Mouse (Mus musculus) liver, postnatal 0 days (tissue): ENCODE measurements at regions not wholly inside any gene's neighbourhood (a gene's known extent, or its start where the extent isn't known, plus 50 kb on each side); places are given as distances from the start of the nearest gene placed in this dataset.

Experiments
- ATAC-seq: fragments of 200-750 bp; cut with Nextera tagmentation; 2 replicates; pipeline ENCODE4 v1.8.0; 2017; ENCODE audit warnings: mild to moderate bottlenecking, moderate library complexity
- DNase-seq: peaks from one replicate; pipeline ENCODE4 v3.0.0-alpha.2; 2016
- H3K27ac ChIP-seq: fragments of 300-500 bp; sonication (generic); 2 replicates; pipeline ENCODE4 v1.5.1; 2014; ENCODE audit warnings: antibody characterized with exemption, moderate library complexity, mild to moderate bottlenecking, low read depth
- H3K27me3 ChIP-seq: fragments of 300-500 bp; sonication (generic); 2 replicates; pipeline ENCODE4 v1.6.1; 2014; ENCODE audit warnings: low read length, control low read depth, mixed read lengths; ENCODE audit not compliant: insufficient read depth
- H3K36me3 ChIP-seq: fragments of 300-500 bp; sonication (generic); replicated peaks from 2 replicates; pipeline ENCODE4 v1.6.1; 2014; ENCODE audit warnings: mild to moderate bottlenecking, control low read depth, low read length, moderate library complexity, mixed read lengths; ENCODE audit not compliant: insufficient read depth
- H3K4me1 ChIP-seq: fragments of 300-500 bp; sonication (generic); 2 replicates; pipeline ENCODE4 v1.6.1; 2014; ENCODE audit warnings: antibody characterized with exemption, mild to moderate bottlenecking, control low read depth; ENCODE audit not compliant: insufficient read depth
- H3K4me2 ChIP-seq: fragments of 300-500 bp; sonication (generic); 2 replicates; pipeline ENCODE4 v1.6.1; 2014; ENCODE audit warnings: low read depth, mild to moderate bottlenecking, low read length, moderate library complexity, mixed read lengths
- H3K4me3 ChIP-seq: fragments of 300-500 bp; sonication (generic); 2 replicates; pipeline ENCODE4 v1.5.1; 2014; ENCODE audit warnings: low read depth, low read length
- H3K9ac ChIP-seq: fragments of 300-500 bp; sonication (generic); replicated peaks from 2 replicates; pipeline ENCODE4 v1.6.1; 2014; ENCODE audit warnings: mild to moderate bottlenecking, moderate library complexity
- H3K9me3 ChIP-seq: fragments of 300-500 bp; sonication (generic); 2 replicates; pipeline ENCODE4 v1.6.1; 2016; ENCODE audit warnings: mild to moderate bottlenecking, control low read depth, low read length, mixed read lengths
- CTCF ChIP-seq: sonication (generic); IDR thresholded peaks from 2 replicates; pipeline ENCODE4 v1.5.1; 2016; ENCODE audit warnings: antibody characterized with exemption, low read depth
- EP300 ChIP-seq: IDR thresholded peaks from 2 replicates; pipeline ENCODE4 v1.6.1; 2016; ENCODE audit warnings: antibody characterized with exemption, low read depth, mild to moderate bottlenecking
- WGBS: fragments of 180-500 bp; shearing (Covaris S2); extraction: QIAGEN DNeasy Blood & Tissue Kit; methylation state at CpG from one replicate; pipeline ENCODE4 v1.1.7; 2014; ENCODE audit not compliant: insufficient replicate concordance; 5-methylcytosine and 5-hydroxymethylcytosine counted together

GRCm38 (mm10) chr9:116313932-116314790 is 139.0 kb upstream of the Tgfbr2 start:
- DNase-seq (no peak), ATAC-seq (no peak)
- TF ChIP-seq CTCF (no peak), EP300 (peak; percentile 32; the same call in 1 of the 2 replicates)
- Histone ChIP-seq H3K9me3 (no peaks in the 10 kb centered on the region), H3K4me2 (no peak overlapping the region), H3K27ac (no peak overlapping the region), H3K4me1 (peaks cover 4% of the 10 kb centered on the region; the same call in 1 of the 2 replicates), H3K4me3 (no peak overlapping the region), H3K9ac (no peak overlapping the region), H3K36me3 (no peaks in the 10 kb centered on the region), H3K27me3 (no peaks in the 10 kb centered on the region)
- 65% methylated on average over 14 of the region's 14 CpGs for WGBS

- Histone ChIP-seq H3K9ac (no peak overlapping the region), H3K4me3 (no peak overlapping the region), H3K27ac (no peak overlapping the region), H3K4me2 (no peak overlapping the region), H3K27me3 (no peaks in the 10 kb centered on the region), H3K4me1 (peaks cover 4% of the 10 kb centered on the region; the same call in 1 of the 2 replicates), H3K9me3 (peaks cover 3% of the 10 kb centered on the region; the same call in 1 of the 2 replicates), H3K36me3 (no peaks in the 10 kb centered on the region)
- 62% methylated on average over 3 of the region's 3 CpGs for WGBS
- DNase-seq, result no peak
- TF ChIP-seq CTCF, result no peak
- TF ChIP-seq EP300, result no peak
- no peak for ATAC-seq
Observed at GRCm38 (mm10) chr9:116311364-116311763, 136.2 kb upstream of the Tgfbr2 start.

GRCm38 (mm10) chr9:116301602-116302001 is 126.4 kb upstream of the Tgfbr2 start:
- no peaks in the 10 kb centered on the region for H3K27me3 ChIP-seq
- TF ChIP-seq EP300, result no peak
- TF ChIP-seq CTCF, result no peak
- H3K9me3 ChIP-seq, result no peaks in the 10 kb centered on the region
- no peak overlapping the region for H3K9ac ChIP-seq
- no peaks in the 10 kb centered on the region for H3K36me3 ChIP-seq
- ATAC-seq, result no peak
- no peak overlapping the region for H3K4me2 ChIP-seq
- WGBS, result 75% methylated on average over 2 of the region's 2 CpGs
- DNase-seq, result no peak
- H3K4me1 ChIP-seq, result no peaks in the 10 kb centered on the region
- H3K4me3 ChIP-seq, result no peak overlapping the region
- H3K27ac ChIP-seq, result no peak overlapping the region

DNA sequence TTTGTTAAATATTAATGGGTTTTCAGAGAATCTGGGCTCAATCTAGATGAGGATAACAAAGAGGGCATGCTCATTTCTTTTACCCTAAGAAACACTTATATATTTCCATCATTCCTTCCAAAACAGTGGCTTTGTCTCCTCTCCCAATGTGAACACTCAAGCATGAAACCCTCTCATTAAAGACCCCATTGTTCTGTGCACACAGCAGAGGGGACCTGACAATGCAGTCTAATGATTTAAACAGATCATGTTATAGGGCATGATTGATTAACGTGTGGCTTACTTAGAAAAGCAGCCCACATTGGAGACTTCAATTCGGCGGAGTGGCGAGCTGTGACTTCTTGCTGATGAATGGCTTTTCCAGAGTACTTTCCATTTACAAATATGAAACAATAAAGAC is 123.6 kb upstream of the Tgfbr2 start:
- Histone ChIP-seq H3K27me3 (no peaks in the 10 kb centered on the region), H3K4me1 (no peaks in the 10 kb centered on the region), H3K4me3 (no peak overlapping the region), H3K4me2 (no peak overlapping the region), H3K9ac (no peak overlapping the region), H3K36me3 (no peaks in the 10 kb centered on the region), H3K27ac (no peak overlapping the region), H3K9me3 (no peaks in the 10 kb centered on the region)
- DNase-seq (no peak), ATAC-seq (no peak)
- TF ChIP-seq CTCF, result no peak
- TF ChIP-seq EP300, result no peak
- WGBS, result 85% methylated on average over 4 of the region's 4 CpGs

DNA sequence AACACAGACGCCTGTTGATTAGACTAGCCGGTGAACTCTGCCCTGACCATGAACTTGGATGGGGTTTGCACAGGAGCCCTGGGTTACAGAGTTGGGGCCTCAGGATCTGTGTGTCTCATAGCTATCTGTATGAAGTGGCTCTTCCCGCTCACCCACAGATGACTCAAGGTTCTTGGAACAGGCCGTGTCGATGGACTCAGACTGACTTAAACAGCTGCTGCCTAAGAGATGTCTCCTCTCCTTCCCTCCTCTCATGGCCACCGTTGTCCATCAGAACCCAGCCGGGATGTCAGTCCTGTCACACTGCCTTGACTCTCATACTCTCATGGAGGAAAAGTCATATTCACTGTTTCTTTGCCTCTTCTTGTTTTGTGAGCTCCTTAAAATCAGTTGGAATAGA is 121.2 kb upstream of the Tgfbr2 start:
- no peak overlapping the region for H3K4me3 ChIP-seq
- no peak overlapping the region for H3K9ac ChIP-seq
- H3K27me3 ChIP-seq, result no peaks in the 10 kb centered on the region
- H3K9me3 ChIP-seq, result no peaks in the 10 kb centered on the region
- TF ChIP-seq CTCF, result no peak
- TF ChIP-seq EP300, result no peak
- peaks cover 2% of the 10 kb centered on the region; the same call in 1 of the 2 replicates for H3K4me1 ChIP-seq
- ATAC-seq, result no peak
- H3K36me3 ChIP-seq, result no peaks in the 10 kb centered on the region
- no peak overlapping the region for H3K4me2 ChIP-seq
- WGBS, result 69% methylated on average over 7 of the region's 7 CpGs
- no peak overlapping the region for H3K27ac ChIP-seq
- DNase-seq, result no peak

DNA sequence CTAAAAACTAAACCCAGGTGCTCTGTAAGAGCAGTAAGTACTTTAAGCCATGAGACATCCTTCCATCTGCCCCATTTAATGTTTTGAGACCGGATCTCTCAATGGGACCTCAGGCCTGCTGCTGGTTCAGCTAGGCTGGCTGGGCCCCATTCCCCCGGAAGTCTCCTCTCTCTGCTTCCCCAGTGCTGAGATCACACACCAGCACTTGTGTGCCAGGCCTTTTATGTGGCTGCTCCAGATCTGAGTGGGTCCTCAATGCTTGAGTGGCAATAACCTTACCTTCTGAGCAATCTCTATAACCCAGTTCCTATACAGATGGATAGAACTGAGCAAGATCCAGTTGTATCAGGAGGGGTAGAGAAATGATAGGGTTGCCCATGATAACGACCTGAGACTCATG is 118.9 kb upstream of the Tgfbr2 start:
- no peaks in the 10 kb centered on the region for H3K9me3 ChIP-seq
- DNase-seq (peak; percentile 19), ATAC-seq (no peak)
- H3K4me2 ChIP-seq, result no peak overlapping the region
- no peaks in the 10 kb centered on the region for H3K27me3 ChIP-seq
- H3K4me3 ChIP-seq, result no peak overlapping the region
- TF ChIP-seq EP300, result no peak
- TF ChIP-seq CTCF, result no peak
- no peaks in the 10 kb centered on the region for H3K36me3 ChIP-seq
- no peak overlapping the region for H3K27ac ChIP-seq
- H3K9ac ChIP-seq, result no peak overlapping the region
- peaks cover 2% of the 10 kb centered on the region; the same call in 1 of the 2 replicates for H3K4me1 ChIP-seq
- WGBS, result 57% methylated on average over 3 of the region's 3 CpGs
